Mouse (Mus musculus) MEL (cell line): Measurements from ENCODE around the gene Rtp4.

ENCODE experiments used
- CHD2 ChIP-seq: IDR thresholded peaks from 2 replicates; pipeline ENCODE4 v1.6.1; 2011; ENCODE audit warnings: low read length, improper control_type of control experiment
- CTCF ChIP-seq, 3 experiments: IDR thresholded peaks in 2 of 3; conservative IDR thresholded peaks in 1 of 3; 2 replicates each; pipeline ENCODE4 v1.5.1; 2011 to 2012; ENCODE audit warnings: low read length in 3 of 3, low read depth in 2 of 3, mild to moderate bottlenecking in 2 of 3, improper control_type of control experiment in 1 of 3, inconsistent platforms in 1 of 3, mixed read lengths in 1 of 3, moderate library complexity in 1 of 3; ENCODE audit not compliant: control insufficient read depth in 1 of 3, insufficient read depth in 1 of 3, poor library complexity in 1 of 3, severe bottlenecking in 1 of 3
- EP300 ChIP-seq, 2 experiments: IDR thresholded peaks; 2 replicates each; pipeline ENCODE4 v1.6.1; 2011; ENCODE audit warnings: improper control_type of control experiment in 2 of 2, low read length in 2 of 2, low read depth in 1 of 2, mild to moderate bottlenecking in 1 of 2
- KAT2A ChIP-seq: conservative IDR thresholded peaks from 2 replicates; pipeline ENCODE4 v1.6.1; 2012; ENCODE audit warnings: low read depth, low read length, improper control_type of control experiment, inconsistent platforms
- MXI1 ChIP-seq: IDR thresholded peaks from 2 replicates; pipeline ENCODE4 v1.6.1; 2011; ENCODE audit warnings: mild to moderate bottlenecking, low read depth, low read length, improper control_type of control experiment
- RCOR1 ChIP-seq: IDR thresholded peaks from 2 replicates; pipeline ENCODE4 v1.6.1; 2012; ENCODE audit warnings: low read depth, mild to moderate bottlenecking, inconsistent platforms, low read length, improper control_type of control experiment
- TAL1 ChIP-seq: IDR thresholded peaks from 2 replicates; pipeline ENCODE4 v1.6.1; 2012; ENCODE audit warnings: mild to moderate bottlenecking, inconsistent platforms, low read length, moderate library complexity, mixed read lengths
- ZC3H11A ChIP-seq: IDR thresholded peaks from 2 replicates; pipeline ENCODE4 v1.6.1; 2012; ENCODE audit warnings: low read depth, mild to moderate bottlenecking, inconsistent platforms, low read length, improper control_type of control experiment
- ZMIZ1 ChIP-seq: IDR thresholded peaks from 2 replicates; pipeline ENCODE4 v1.6.1; 2012; ENCODE audit warnings: low read depth, mild to moderate bottlenecking, inconsistent platforms, low read length, improper control_type of control experiment, moderate library complexity
- ZNF384 ChIP-seq: IDR thresholded peaks from 2 replicates; pipeline ENCODE4 v1.6.1; 2012; ENCODE audit warnings: low read depth, mild to moderate bottlenecking, inconsistent platforms, low read length, improper control_type of control experiment

GRCm38 (mm10) chr16:23550346-23550980 is 30.4 kb downstream of the Rtp4 start:
- TF ChIP-seq CHD2: no peak
- TF ChIP-seq ZNF384: peak; percentile 50; the same call in 1 of the 2 replicates
- no peak for TF ChIP-seq TAL1
- TF ChIP-seq ZMIZ1: no peak
- no peak for TF ChIP-seq KAT2A
- TF ChIP-seq CTCF (IDR thresholded peaks at IDR 0.05 in 2 of 3, conservative IDR thresholded peaks at IDR 0.05 in 1 of 3; ENCODE audit: control insufficient read depth in 1 of 3, insufficient read depth in 1 of 3, low read depth in 2 of 3, low read length in 3 of 3, poor library complexity in 1 of 3, severe bottlenecking in 1 of 3): peak; percentile 44 to 70 (median 55)
- no peak for TF ChIP-seq EP300 (IDR thresholded peaks at IDR 0.05; ENCODE audit: low read depth in 1 of 2, low read length in 2 of 2)
- TF ChIP-seq MXI1: no peak
- peak; percentile 16; the same call in 1 of the 2 replicates for TF ChIP-seq ZC3H11A
- no peak for TF ChIP-seq RCOR1
